Mouse (Mus musculus) neural tube, embryonic 14.5 days (tissue): ENCODE measurements at regions not wholly inside any gene's neighbourhood (a gene's known extent, or its start where the extent isn't known, plus 50 kb on each side); places are given as distances from the start of the nearest gene placed in this dataset.

Experiments used
- ATAC-seq: fragments of 200-750 bp; cut with Nextera tagmentation; 2 replicates; pipeline ENCODE4 v1.8.0; 2017; ENCODE audit warnings: low read depth, mild to moderate bottlenecking, moderate TSS enrichment, moderate library complexity
- H3K27ac ChIP-seq: fragments of 300-500 bp; sonication (generic); 2 replicates; pipeline ENCODE4 v1.5.1; 2014; ENCODE audit warnings: low read depth, mild to moderate bottlenecking, control low read depth, low read length, moderate library complexity, mixed read lengths
- H3K27me3 ChIP-seq: fragments of 300-500 bp; sonication (generic); 2 replicates; pipeline ENCODE4 v1.6.1; 2014; ENCODE audit warnings: low read length; ENCODE audit not compliant: control insufficient read depth, insufficient read depth
- H3K36me3 ChIP-seq: fragments of 300-500 bp; sonication (generic); 2 replicates; pipeline ENCODE4 v1.6.1; 2014; ENCODE audit warnings: low read length, mixed read lengths; ENCODE audit not compliant: control insufficient read depth, insufficient read depth
- H3K4me1 ChIP-seq: fragments of 300-500 bp; sonication (generic); 2 replicates; pipeline ENCODE4 v1.6.1; 2014; ENCODE audit warnings: low read length; ENCODE audit not compliant: control insufficient read depth, insufficient read depth
- H3K4me2 ChIP-seq: fragments of 300-500 bp; sonication (generic); 2 replicates; pipeline ENCODE4 v1.6.1; 2014; ENCODE audit warnings: mild to moderate bottlenecking, low read depth, low read length, control low read depth
- H3K4me3 ChIP-seq: fragments of 300-500 bp; sonication (generic); 2 replicates; pipeline ENCODE4 v1.5.1; 2014; ENCODE audit warnings: low read depth, low read length, control low read depth, mixed read lengths
- H3K9ac ChIP-seq: fragments of 300-500 bp; sonication (generic); replicated peaks from 2 replicates; pipeline ENCODE4 v1.6.1; 2014; ENCODE audit warnings: low read depth, mild to moderate bottlenecking, control low read depth, low read length, mixed read lengths
- H3K9me3 ChIP-seq: fragments of 300-500 bp; sonication (generic); 2 replicates; pipeline ENCODE4 v1.6.1; 2016; ENCODE audit warnings: low read length; ENCODE audit not compliant: control insufficient read depth
- WGBS: fragments of 180-500 bp; shearing (Covaris S2); extraction: QIAGEN DNeasy Blood & Tissue Kit; methylation state at CpG from one replicate; pipeline ENCODE4 v1.1.7; 2014; 5-methylcytosine and 5-hydroxymethylcytosine counted together

- no peak for ATAC-seq
- Histone ChIP-seq H3K4me2 (no peak overlapping the region), H3K36me3 (no peaks in the 10 kb centered on the region), H3K27me3 (no peaks in the 10 kb centered on the region), H3K27ac (no peak overlapping the region), H3K9ac (no peak overlapping the region), H3K4me1 (peaks cover 8% of the 10 kb centered on the region; the same call in 1 of the 2 replicates), H3K9me3 (no peaks in the 10 kb centered on the region), H3K4me3 (no peak overlapping the region)
- 81% methylated on average over 13 of the region's 13 CpGs for WGBS
Observed at GRCm38 (mm10) chr13:113736468-113736867, 57.8 kb upstream of the Arl15 start.

GRCm38 (mm10) chr13:113735611-113736285 is 58.6 kb upstream of the Arl15 start:
- no peak overlapping the region for H3K4me3 ChIP-seq
- WGBS = 54% methylated on average over 18 of the region's 18 CpGs
- no peak overlapping the region for H3K27ac ChIP-seq
- no peaks in the 10 kb centered on the region for H3K9me3 ChIP-seq
- no peaks in the 10 kb centered on the region for H3K36me3 ChIP-seq
- no peaks in the 10 kb centered on the region for H3K27me3 ChIP-seq
- H3K9ac ChIP-seq = no peak overlapping the region
- H3K4me2 ChIP-seq = no peak overlapping the region
- peaks cover 8% of the 10 kb centered on the region; the same call in 1 of the 2 replicates for H3K4me1 ChIP-seq
- no peak for ATAC-seq

GRCm38 (mm10) chr13:113734134-113734794 is 60.0 kb upstream of the Arl15 start:
- Histone ChIP-seq H3K36me3 (no peaks in the 10 kb centered on the region), H3K9ac (no peak overlapping the region; the same call in 1 of the 2 replicates), H3K9me3 (no peaks in the 10 kb centered on the region), H3K27ac (peak overlapping the region; percentile 70), H3K4me2 (no peak overlapping the region), H3K4me3 (no peak overlapping the region), H3K4me1 (peaks cover 8% of the 10 kb centered on the region; the same call in 1 of the 2 replicates), H3K27me3 (no peaks in the 10 kb centered on the region)
- ATAC-seq = peak; percentile 92
- 23% methylated on average over 5 of the region's 5 CpGs for WGBS

GRCm38 (mm10) chr13:113733734-113734133 is 60.6 kb upstream of the Arl15 start:
- Histone ChIP-seq H3K4me3 (no peak overlapping the region), H3K9me3 (no peaks in the 10 kb centered on the region), H3K27me3 (no peaks in the 10 kb centered on the region), H3K9ac (no peak overlapping the region), H3K4me1 (peaks cover 8% of the 10 kb centered on the region; the same call in 1 of the 2 replicates), H3K4me2 (no peak overlapping the region), H3K36me3 (no peaks in the 10 kb centered on the region), H3K27ac (peak overlapping the region; percentile 70)
- no peak; the same call in 1 of the 2 replicates for ATAC-seq
- 53% methylated on average over 2 of the region's 2 CpGs for WGBS

- Histone ChIP-seq H3K4me2 (no peak overlapping the region), H3K9me3 (no peaks in the 10 kb centered on the region), H3K9ac (no peak overlapping the region), H3K4me3 (no peak overlapping the region), H3K27ac (no peak overlapping the region), H3K27me3 (no peaks in the 10 kb centered on the region), H3K4me1 (peaks cover 8% of the 10 kb centered on the region; the same call in 1 of the 2 replicates), H3K36me3 (no peaks in the 10 kb centered on the region)
- ATAC-seq = no peak
- WGBS = 25% methylated on average over 8 of the region's 8 CpGs
Observed at GRCm38 (mm10) chr13:113730776-113731400, 63.4 kb upstream of the Arl15 start.

- Histone ChIP-seq H3K36me3 (no peaks in the 10 kb centered on the region), H3K27me3 (no peaks in the 10 kb centered on the region), H3K9me3 (no peaks in the 10 kb centered on the region), H3K4me3 (no peak overlapping the region), H3K27ac (no peak overlapping the region), H3K9ac (no peak overlapping the region), H3K4me1 (peaks cover 8% of the 10 kb centered on the region; the same call in 1 of the 2 replicates), H3K4me2 (no peak overlapping the region)
- ATAC-seq = no peak
- WGBS = 89% methylated on average over 6 of the region's 6 CpGs
Observed at GRCm38 (mm10) chr13:113730062-113730775, 64.1 kb upstream of the Arl15 start.

- ATAC-seq = no peak
- H3K27me3 ChIP-seq = no peaks in the 10 kb centered on the region
- no peaks in the 10 kb centered on the region for H3K9me3 ChIP-seq
- H3K4me2 ChIP-seq = no peak overlapping the region
- 84% methylated on average over 1 of the region's 1 CpGs for WGBS
- H3K36me3 ChIP-seq = no peaks in the 10 kb centered on the region
- no peak overlapping the region for H3K9ac ChIP-seq
- H3K4me1 ChIP-seq = peaks cover 8% of the 10 kb centered on the region; the same call in 1 of the 2 replicates
- no peak overlapping the region for H3K27ac ChIP-seq
- no peak overlapping the region for H3K4me3 ChIP-seq
Observed at GRCm38 (mm10) chr13:113729574-113729973, 64.7 kb upstream of the Arl15 start.

GRCm38 (mm10) chr13:113728111-113728510 is 64.6 kb upstream of the Hspb3 start:
- Histone ChIP-seq H3K4me2 (no peak overlapping the region), H3K9ac (no peak overlapping the region), H3K4me1 (no peaks in the 10 kb centered on the region), H3K27ac (no peak overlapping the region), H3K27me3 (no peaks in the 10 kb centered on the region), H3K9me3 (no peaks in the 10 kb centered on the region), H3K36me3 (no peaks in the 10 kb centered on the region), H3K4me3 (no peak overlapping the region)
- ATAC-seq = no peak
- WGBS = 42% methylated on average over 5 of the region's 5 CpGs
